Mouse (Mus musculus) retina, postnatal 1 day (tissue): ENCODE measurements around the gene Gm428.
"Not testable (repeated sequence)": the region's sequence is repeated elsewhere in the genome, so short reads cannot be mapped to it uniquely, and the experiment has no call there.

Experiments
- DNase-seq: peaks from one replicate; pipeline ENCODE4 v3.0.0-alpha.2; 2012

Gm428 gene

GRCm38 (mm10) chr4:73683216-73683615, at the start of gene Gm428:
Gene Gm428 (plus strand): TSS chr4:73683516.
- not testable (repeated sequence) for DNase-seq

- DNase-seq, result not testable (repeated sequence)
These were observed 45.5 kb upstream of the Gm428 start, which contains the start of gene Gm11236 for GRCm38 (mm10) chr4:73637821-73638220. Gene Gm11236 (plus strand): TSS chr4:73638121.

GRCm38 (mm10) chr4:73661864-73662263, 21.5 kb upstream of the Gm428 start:
- DNase-seq, result not testable (repeated sequence)

- not testable (repeated sequence) for DNase-seq
These were observed 15.3 kb upstream of the Gm428 start, which contains the start of gene Gm11239 for GRCm38 (mm10) chr4:73668054-73668453. Gene Gm11239 (plus strand): TSS chr4:73668354.

- no peak for DNase-seq
These were observed 35.4 kb downstream of the Gm428 start for GRCm38 (mm10) chr4:73718761-73719160.

GRCm38 (mm10) chr4:73719819-73720218, 36.5 kb downstream of the Gm428 start:
- DNase-seq, result no peak
